Mouse (Mus musculus) layer of hippocampus, adult 8-10 months (tissue): ENCODE measurements around the gene Zg16. TPM values are rescaled to one million over a fixed set of nuclear protein-coding genes. Genes with fewer than 3 reads are reported as not detected.

Source experiments
- DNase-seq, 2 experiments: peaks; one replicate each; pipeline ENCODE4 v3.0.0; 2022; ENCODE audit warnings: low spot score in 2 of 2
- microRNA-seq, 2 experiments: library from miRNA; unstranded; fragments of <30 nt; microRNA quantifications; one replicate each; pipeline ENCODE4 v1.2.0; 2022
- total RNA-seq, 4 experiments: library from RNA; stranded (reverse); gene quantifications; 2 replicates each; pipeline ENCODE4 v1.2.4; 2022

Zg16 gene
- total RNA-seq, 4 experiments from 2014 or later = not detected

DNA sequence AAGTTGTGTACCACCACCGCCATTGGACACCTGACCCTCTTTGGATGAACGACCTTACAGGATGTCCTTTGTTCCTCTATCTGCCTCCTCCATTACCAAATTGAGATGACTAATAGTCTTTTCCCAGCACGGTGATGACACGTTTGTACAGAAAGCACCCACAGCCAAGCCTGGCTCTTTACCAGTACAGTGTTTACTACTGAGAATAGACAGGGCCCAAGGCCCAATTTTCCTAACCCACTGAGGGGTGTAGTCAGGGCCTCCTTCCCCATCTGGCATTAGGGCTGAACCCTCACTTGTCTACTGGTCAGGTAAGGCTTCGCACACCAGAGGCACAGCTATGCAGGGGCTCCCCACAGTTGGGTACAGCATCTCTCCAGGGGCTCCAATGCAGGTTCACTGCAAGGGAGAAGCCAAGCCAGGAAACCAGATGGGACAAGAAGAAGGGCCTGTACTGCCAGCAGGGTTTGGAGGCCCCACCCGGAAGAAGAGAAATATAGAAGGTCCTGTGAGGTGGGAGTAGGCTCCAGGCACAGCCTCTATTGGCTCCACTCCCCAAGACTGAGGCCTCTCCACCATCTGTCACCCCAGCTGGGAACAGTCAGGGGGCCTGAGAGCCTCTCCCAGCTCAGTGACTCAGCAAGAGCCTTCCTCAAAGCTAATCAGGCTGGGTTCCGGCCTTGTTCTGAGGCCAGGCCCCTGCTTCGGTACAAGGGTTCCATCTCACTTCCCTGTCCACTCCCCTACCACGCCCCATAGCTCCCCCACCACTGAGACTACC, 78.7 kb downstream of the Zg16 start:
- peak; percentile 88 to 89 for DNase-seq

DNA sequence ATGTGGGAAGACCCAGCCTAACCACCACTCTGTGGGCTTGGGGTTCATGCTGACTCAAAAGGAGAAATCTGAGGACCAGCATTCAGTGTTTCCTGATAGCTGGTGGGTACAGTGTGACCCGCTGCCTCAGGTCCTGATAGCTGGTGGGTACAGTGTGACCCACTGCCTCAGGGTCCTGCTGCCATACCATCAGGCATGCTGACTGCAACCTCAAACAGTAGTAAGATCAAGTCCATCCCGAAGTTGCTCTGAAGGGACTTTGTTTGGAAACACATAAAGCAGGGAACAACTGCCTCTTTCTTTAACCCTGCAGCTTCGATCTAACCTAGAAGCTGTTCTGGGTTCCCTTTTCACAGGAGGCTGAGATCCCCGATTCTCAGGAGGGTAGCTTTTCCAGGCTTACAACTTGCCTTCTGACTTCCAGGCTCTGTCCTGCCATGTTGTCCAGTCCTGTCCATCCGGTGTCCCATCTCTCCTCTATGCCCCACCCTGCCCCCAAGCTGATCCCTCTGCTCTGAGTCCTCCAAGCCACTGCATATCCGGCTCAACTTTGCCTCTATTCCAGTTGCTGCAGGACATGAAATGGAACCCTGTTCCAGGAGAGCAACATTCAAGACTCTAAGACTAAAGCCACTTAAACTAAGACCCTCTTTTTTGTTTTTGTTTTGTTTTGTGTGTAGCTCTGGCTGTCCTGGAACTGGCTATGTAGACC, 79.7 kb downstream of the Zg16 start:
- peak in 1 of 2 experiments; percentile 4 for DNase-seq

DNA sequence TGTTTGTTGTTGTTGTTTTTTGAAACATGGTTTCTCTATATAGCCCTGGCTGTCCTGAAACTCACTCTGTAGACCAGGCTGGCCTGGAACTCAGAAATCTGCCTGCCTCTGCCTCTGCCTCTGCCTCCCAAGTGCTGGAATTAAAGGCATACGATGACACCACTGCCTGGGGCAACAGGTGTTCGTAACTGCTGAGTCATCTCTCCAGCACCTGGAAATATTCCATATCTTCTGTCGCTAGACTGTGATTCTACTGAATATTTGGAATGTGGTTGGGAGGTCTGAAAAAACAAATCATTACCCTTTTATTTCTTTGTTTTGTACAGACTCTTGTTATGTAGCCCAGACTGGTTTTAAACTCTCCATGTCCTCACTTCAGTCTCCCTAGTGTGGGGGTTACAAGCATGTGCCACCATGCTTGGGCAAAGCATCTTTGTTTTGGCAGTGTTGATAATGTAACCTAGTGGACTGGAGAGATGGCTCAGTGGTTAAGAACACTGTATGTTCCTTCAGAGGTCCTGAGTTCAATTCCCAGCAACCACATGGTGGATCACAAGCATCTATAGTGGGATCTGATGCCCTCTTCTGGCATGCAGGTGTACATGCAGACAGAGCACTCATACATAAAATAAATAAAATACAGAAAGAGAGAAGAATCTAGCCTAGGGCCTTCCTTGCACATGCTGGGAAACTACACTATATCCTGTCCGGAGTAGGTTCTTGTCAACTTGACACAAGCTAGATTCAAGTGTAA, 82.8 kb downstream of the Zg16 start:
- no peak for DNase-seq

DNA sequence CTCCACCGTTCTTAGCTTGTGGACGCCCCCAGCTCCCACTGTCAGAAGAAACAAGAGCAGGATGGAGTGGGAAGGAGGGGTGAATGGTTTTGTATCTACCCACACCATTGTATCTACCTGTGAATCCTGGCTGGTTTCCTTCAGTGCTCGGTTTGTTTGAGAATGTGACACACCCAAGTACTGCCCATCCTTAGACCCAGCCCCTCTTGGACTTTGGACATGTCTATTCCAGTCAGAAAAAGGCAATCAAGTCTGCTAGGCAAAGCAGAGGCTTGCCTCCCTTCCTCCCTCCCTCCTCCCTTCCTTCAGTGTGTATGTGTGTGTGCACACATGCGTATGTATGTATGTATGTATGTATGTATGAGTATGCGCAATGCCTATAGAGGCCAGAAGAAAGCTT, 83.5 kb downstream of the Zg16 start:
- DNase-seq = no peak

Small RNA genes within 50 kb of the gene (microRNA-seq; reads per million reads assigned to microRNA genes)
- gene Gm44343 = 0 reads per million in 2 experiments

Other genes with a start within 250 kb of the Zg16 start
- 10 to 100 TPM; 17.6 to 20.0 (median 18.7) TPM for gene Doc2a, start 239.9 kb downstream of the Zg16 start, total RNA-seq
- 10 to 100 TPM; 25.6 to 44.7 (median 36.2) TPM for gene Hirip3, start 225.4 kb downstream of the Zg16 start, total RNA-seq
- 10 to 100 TPM; 46.3 to 59.5 (median 56.1) TPM for gene Ino80e, start 225.0 kb downstream of the Zg16 start, total RNA-seq
- gene Taok2, start 202.6 kb downstream of the Zg16 start, total RNA-seq = 100 to 1,000 TPM; 146 to 179 (median 151) TPM
- gene Tmem219, start 164.4 kb downstream of the Zg16 start, total RNA-seq = 10 to 100 TPM; 21.8 to 34.3 (median 25.6) TPM
- 100 to 1,000 TPM; 137 to 173 (median 161) TPM for gene Kctd13, start 158.4 kb downstream of the Zg16 start, total RNA-seq
- 10 to 100 TPM; 27.2 to 41.0 (median 31.5) TPM for gene Asphd1, start 137.7 kb downstream of the Zg16 start, total RNA-seq
- gene Sez6l2, start 136.8 kb downstream of the Zg16 start, total RNA-seq = 100 to 1,000 TPM; 433 to 476 (median 455) TPM
- 100 to 1,000 TPM; 138 to 156 (median 152) TPM for gene Cdipt, start 111.4 kb downstream of the Zg16 start, total RNA-seq
- gene Cdiptos, start 111.2 kb downstream of the Zg16 start, total RNA-seq = 1 to 10 TPM in 1 of 4 experiments, not detected in 3; 1.0 TPM
- 10 to 100 TPM; 10.5 to 17.2 (median 14.1) TPM for gene Mvp, start 72.7 kb downstream of the Zg16 start, total RNA-seq
- gene Pagr1b, start 70.8 kb downstream of the Zg16 start, total RNA-seq = not detected
- 10 to 100 TPM; 18.9 to 59.7 (median 27.8) TPM for gene Pagr1a, start 70.0 kb downstream of the Zg16 start, total RNA-seq
- 10 to 100 TPM; 20.5 to 63.0 (median 52.5) TPM for gene Gm42742, start 66.2 kb downstream of the Zg16 start, total RNA-seq
- 100 to 1,000 TPM; 208 to 223 (median 215) TPM for gene Prrt2, start 66.1 kb downstream of the Zg16 start, total RNA-seq
- gene Maz, start 60.3 kb downstream of the Zg16 start, total RNA-seq = 100 to 1,000 TPM; 204 to 209 (median 206) TPM
- gene Kif22, start 44.9 kb downstream of the Zg16 start, total RNA-seq = 1 to 10 TPM; 2.5 to 9.4 (median 3.8) TPM
- gene AI467606, start 4.0 kb upstream of the Zg16 start, total RNA-seq = 1 to 10 TPM; 1.2 to 3.7 (median 2.3) TPM
- gene Qprt, start 34.9 kb upstream of the Zg16 start, total RNA-seq = 1 to 10 TPM in 1 of 4 experiments, under 1 TPM in 3; 0.22 to 1.1 (median 0.53) TPM
- gene Spn, start 50.5 kb upstream of the Zg16 start, total RNA-seq = under 1 TPM; 0.29 to 0.68 (median 0.46) TPM
- gene Cd2bp2, start 108.7 kb upstream of the Zg16 start, total RNA-seq = 10 to 100 TPM; 87.4 to 94.4 (median 90.0) TPM
- gene Tbc1d10b, start 121.1 kb upstream of the Zg16 start, total RNA-seq = 100 to 1,000 TPM in 2 of 4 experiments, 10 to 100 TPM in 2; 97.9 to 106 (median 101) TPM
- gene Mylpf, start 121.6 kb upstream of the Zg16 start, total RNA-seq = 1 to 10 TPM; 2.8 to 5.1 (median 3.6) TPM
- 10 to 100 TPM; 20.6 to 21.4 (median 20.9) TPM for gene Zfp553, start 145.7 kb upstream of the Zg16 start, total RNA-seq
- 1 to 10 TPM; 2.4 to 7.9 (median 7.0) TPM for gene Sept1, start 145.8 kb upstream of the Zg16 start, total RNA-seq
- gene Zfp771, start 156.9 kb upstream of the Zg16 start, total RNA-seq = 10 to 100 TPM; 51.6 to 62.9 (median 58.3) TPM
- 10 to 100 TPM; 16.8 to 21.7 (median 19.5) TPM for gene Dctpp1, start 173.4 kb upstream of the Zg16 start, total RNA-seq
- gene Sephs2, start 186.7 kb upstream of the Zg16 start, total RNA-seq = 10 to 100 TPM; 36.9 to 43.1 (median 40.0) TPM
- gene Itgal, start 208.9 kb upstream of the Zg16 start, total RNA-seq = under 1 TPM; 0.36 to 0.73 (median 0.53) TPM